Mouse (Mus musculus): ENCODE measurements around the gene BC067074. TPM values are rescaled to one million over a fixed set of nuclear protein-coding genes. Genes with fewer than 3 reads are reported as not detected.
A peak's percentile ranks its signal among the peaks of the same experiment; 100 is the strongest.

The BC067074 gene
- polyA plus RNA-seq, 1 experiment, result 0.27 TPM

- Histone ChIP-seq H3K4me1 (ENCODE audit: control insufficient read depth, insufficient read depth, low read length) (peaks cover 4% of the 10 kb centered on the region), H3K27ac (ENCODE audit: control insufficient read depth, insufficient read depth, low read depth, low read length) (no peak overlapping the region), H3K27me3 (ENCODE audit: control insufficient read depth, insufficient read depth, low read length) (no peaks in the 10 kb centered on the region), H3K36me3 (ENCODE audit: control insufficient read depth, insufficient read depth, low read length) (no peaks in the 10 kb centered on the region), H3K4me3 (ENCODE audit: control insufficient read depth, low read depth, low read length) (no peak overlapping the region)
- TF ChIP-seq CTCF (IDR thresholded peaks at IDR 0.05; ENCODE audit: control insufficient read depth, insufficient read depth, insufficient replicate concordance, low read depth, low read length), result peak; percentile 41; the same call in 1 of the 2 replicates
- TF ChIP-seq POLR2A (IDR thresholded peaks at IDR 0.05; ENCODE audit: control insufficient read depth, low read depth, low read length), result no peak
These were observed 26.4 kb upstream of the BC067074 start for GRCm38 (mm10) chr13:113266495-113266951.

GRCm38 (mm10) chr13:113267204-113267603 lies 25.8 kb upstream of the BC067074 start:
- Histone ChIP-seq H3K36me3 (ENCODE audit: control insufficient read depth, insufficient read depth, low read length) (no peaks in the 10 kb centered on the region), H3K27me3 (ENCODE audit: control insufficient read depth, insufficient read depth, low read length) (no peaks in the 10 kb centered on the region), H3K4me1 (ENCODE audit: control insufficient read depth, insufficient read depth, low read length) (peaks cover 2% of the 10 kb centered on the region), H3K4me3 (ENCODE audit: control insufficient read depth, low read depth, low read length) (no peak overlapping the region), H3K27ac (ENCODE audit: control insufficient read depth, insufficient read depth, low read depth, low read length) (no peak overlapping the region)
- no peak for TF ChIP-seq CTCF (IDR thresholded peaks at IDR 0.05; ENCODE audit: control insufficient read depth, insufficient read depth, insufficient replicate concordance, low read depth, low read length)
- no peak for TF ChIP-seq POLR2A (IDR thresholded peaks at IDR 0.05; ENCODE audit: control insufficient read depth, low read depth, low read length)

- H3K36me3 ChIP-seq (ENCODE audit: control insufficient read depth, insufficient read depth, low read length), result no peaks in the 10 kb centered on the region
- peaks cover 2% of the 10 kb centered on the region for H3K4me1 ChIP-seq (ENCODE audit: control insufficient read depth, insufficient read depth, low read length)
- no peak overlapping the region for H3K27ac ChIP-seq (ENCODE audit: control insufficient read depth, insufficient read depth, low read depth, low read length)
- H3K4me3 ChIP-seq (ENCODE audit: control insufficient read depth, low read depth, low read length), result no peak overlapping the region
- peak; percentile 84; the same call in 1 of the 2 replicates for TF ChIP-seq CTCF (IDR thresholded peaks at IDR 0.05; ENCODE audit: control insufficient read depth, insufficient read depth, insufficient replicate concordance, low read depth, low read length)
- no peak for TF ChIP-seq POLR2A (IDR thresholded peaks at IDR 0.05; ENCODE audit: control insufficient read depth, low read depth, low read length)
- no peaks in the 10 kb centered on the region for H3K27me3 ChIP-seq (ENCODE audit: control insufficient read depth, insufficient read depth, low read length)
These were observed 22.9 kb upstream of the BC067074 start for GRCm38 (mm10) chr13:113269777-113270776.

GRCm38 (mm10) chr13:113271189-113271588 lies 21.8 kb upstream of the BC067074 start:
- peaks cover 1% of the 10 kb centered on the region; the same call in 1 of the 2 replicates for H3K4me1 ChIP-seq (ENCODE audit: control insufficient read depth, insufficient read depth, low read length)
- H3K27me3 ChIP-seq (ENCODE audit: control insufficient read depth, insufficient read depth, low read length), result no peaks in the 10 kb centered on the region
- H3K36me3 ChIP-seq (ENCODE audit: control insufficient read depth, insufficient read depth, low read length), result no peaks in the 10 kb centered on the region
- H3K4me3 ChIP-seq (ENCODE audit: control insufficient read depth, low read depth, low read length), result no peak overlapping the region
- TF ChIP-seq CTCF (IDR thresholded peaks at IDR 0.05; ENCODE audit: control insufficient read depth, insufficient read depth, insufficient replicate concordance, low read depth, low read length) (no peak), POLR2A (IDR thresholded peaks at IDR 0.05; ENCODE audit: control insufficient read depth, low read depth, low read length) (no peak)
- no peak overlapping the region for H3K27ac ChIP-seq (ENCODE audit: control insufficient read depth, insufficient read depth, low read depth, low read length)

GRCm38 (mm10) chr13:113287141-113287540 lies 5.8 kb upstream of the BC067074 start:
- H3K4me1 ChIP-seq (ENCODE audit: control insufficient read depth, insufficient read depth, low read length), result no peaks in the 10 kb centered on the region
- H3K36me3 ChIP-seq (ENCODE audit: control insufficient read depth, insufficient read depth, low read length), result no peaks in the 10 kb centered on the region
- H3K27me3 ChIP-seq (ENCODE audit: control insufficient read depth, insufficient read depth, low read length), result no peaks in the 10 kb centered on the region
- no peak for TF ChIP-seq CTCF (IDR thresholded peaks at IDR 0.05; ENCODE audit: control insufficient read depth, insufficient read depth, insufficient replicate concordance, low read depth, low read length)
- TF ChIP-seq POLR2A (IDR thresholded peaks at IDR 0.05; ENCODE audit: control insufficient read depth, low read depth, low read length), result no peak
- H3K27ac ChIP-seq (ENCODE audit: control insufficient read depth, insufficient read depth, low read depth, low read length), result no peak overlapping the region
- no peak overlapping the region for H3K4me3 ChIP-seq (ENCODE audit: control insufficient read depth, low read depth, low read length)

- no peak overlapping the region for H3K4me3 ChIP-seq (ENCODE audit: control insufficient read depth, low read depth, low read length)
- H3K36me3 ChIP-seq (ENCODE audit: control insufficient read depth, insufficient read depth, low read length), result no peaks in the 10 kb centered on the region
- H3K27me3 ChIP-seq (ENCODE audit: control insufficient read depth, insufficient read depth, low read length), result no peaks in the 10 kb centered on the region
- H3K4me1 ChIP-seq (ENCODE audit: control insufficient read depth, insufficient read depth, low read length), result peaks cover 4% of the 10 kb centered on the region
- H3K27ac ChIP-seq (ENCODE audit: control insufficient read depth, insufficient read depth, low read depth, low read length), result no peak overlapping the region
- TF ChIP-seq CTCF (IDR thresholded peaks at IDR 0.05; ENCODE audit: control insufficient read depth, insufficient read depth, insufficient replicate concordance, low read depth, low read length), result no peak
- TF ChIP-seq POLR2A (IDR thresholded peaks at IDR 0.05; ENCODE audit: control insufficient read depth, low read depth, low read length), result no peak
These were observed 4.5 kb upstream of the BC067074 start for GRCm38 (mm10) chr13:113288210-113289197.
